Mouse (Mus musculus) kidney, postnatal 10 days (tissue): ENCODE results near the gene Hist1h2bg.
A peak's percentile ranks its signal among the peaks of the same experiment; 100 is the strongest.
"Not testable (repeated sequence)": the region's sequence is repeated elsewhere in the genome, so short reads cannot be mapped to it uniquely, and the experiment has no call there.

ENCODE experiments used
- DNase-seq: peaks from one replicate; pipeline ENCODE4 v3.0.0; 2021; ENCODE audit warnings: mixed read lengths

Hist1h2bg gene

DNA sequence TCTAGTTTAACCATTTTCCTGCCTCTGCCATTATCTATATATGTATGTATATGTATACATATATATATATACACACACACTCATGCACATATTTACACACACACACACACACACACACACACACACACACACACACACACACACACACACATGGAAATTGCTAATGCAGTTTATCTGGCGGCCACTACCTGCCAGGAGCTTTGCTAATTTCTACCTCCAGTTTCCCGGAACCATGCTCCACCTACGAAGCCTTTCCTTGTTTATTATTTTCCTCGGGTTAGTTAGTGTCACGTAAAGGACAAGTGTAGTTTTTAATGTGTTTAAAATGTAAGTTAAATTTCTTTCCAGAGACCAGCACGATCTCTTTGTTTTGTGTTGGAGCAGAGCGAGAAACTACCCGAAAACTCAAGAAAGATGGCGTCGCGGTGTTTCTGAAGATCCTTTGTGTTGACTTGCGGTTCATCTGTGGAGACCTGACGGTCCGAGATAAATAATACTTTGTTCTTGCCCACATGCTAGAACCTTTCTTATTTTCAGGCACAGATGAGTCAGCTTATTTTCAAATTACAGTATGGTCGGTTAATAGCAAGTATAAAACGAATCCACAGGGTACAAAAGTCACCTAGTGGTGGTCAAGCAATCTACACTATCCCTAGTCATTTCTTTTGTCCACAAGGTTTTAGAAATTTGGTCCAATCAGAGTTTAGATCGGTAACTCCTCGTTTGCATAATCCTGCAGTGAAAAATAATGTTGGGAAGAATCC, 8.3 kb upstream of the Hist1h2bg start:
- DNase-seq, result peak; percentile 51

DNA sequence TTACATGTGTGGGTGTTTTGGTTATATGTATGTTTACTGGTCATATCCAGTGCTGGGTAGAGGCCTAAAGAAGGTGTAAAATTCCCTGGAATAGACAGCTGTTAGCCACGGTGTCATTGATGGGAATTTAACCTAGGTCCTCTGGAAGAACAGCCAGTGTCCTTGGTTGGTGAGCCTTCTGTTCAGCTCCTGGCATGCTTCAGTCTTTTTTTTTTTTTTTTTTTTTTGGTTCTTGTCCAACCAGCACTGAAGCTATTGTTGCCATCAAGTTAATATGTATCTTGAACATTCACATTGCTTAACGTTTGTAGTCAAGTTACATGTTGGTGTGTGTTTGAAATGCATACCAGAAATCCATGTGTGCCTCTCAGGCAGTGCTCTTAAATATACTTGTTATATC, 6.7 kb upstream of the Hist1h2bg start:
- DNase-seq, result no peak

DNA sequence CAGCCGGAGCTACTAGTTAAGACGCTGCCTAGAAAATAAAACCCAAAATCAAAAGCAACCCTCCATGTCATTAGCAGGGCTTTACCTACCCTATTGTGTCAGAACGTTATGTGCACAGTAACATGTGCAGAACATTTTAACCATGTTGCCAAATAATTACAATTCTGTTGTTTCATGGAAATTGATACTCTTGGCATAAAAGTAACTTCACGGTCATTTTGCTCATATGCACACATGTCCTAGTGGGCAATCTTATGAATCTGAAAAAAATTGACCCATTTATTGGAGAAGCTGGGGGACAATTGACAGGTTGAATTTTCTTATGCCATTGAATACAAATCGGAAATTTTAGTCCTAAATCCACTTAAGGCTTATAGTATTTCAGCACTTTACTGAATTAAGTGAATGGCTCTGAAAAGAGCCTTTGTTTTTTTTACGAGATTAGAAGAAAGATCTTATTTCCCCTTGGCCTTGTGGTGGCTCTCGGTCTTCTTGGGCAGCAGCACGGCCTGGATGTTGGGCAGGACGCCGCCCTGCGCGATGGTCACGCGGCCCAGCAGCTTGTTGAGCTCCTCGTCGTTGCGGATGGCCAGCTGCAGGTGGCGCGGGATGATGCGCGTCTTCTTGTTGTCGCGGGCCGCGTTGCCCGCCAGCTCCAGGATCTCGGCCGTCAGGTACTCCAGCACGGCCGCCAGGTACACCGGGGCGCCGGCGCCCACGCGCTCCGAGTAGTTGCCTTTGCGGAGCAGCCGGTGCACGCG, 755 bp upstream of the Hist1h2bg start:
- not testable (repeated sequence) for DNase-seq

DNA sequence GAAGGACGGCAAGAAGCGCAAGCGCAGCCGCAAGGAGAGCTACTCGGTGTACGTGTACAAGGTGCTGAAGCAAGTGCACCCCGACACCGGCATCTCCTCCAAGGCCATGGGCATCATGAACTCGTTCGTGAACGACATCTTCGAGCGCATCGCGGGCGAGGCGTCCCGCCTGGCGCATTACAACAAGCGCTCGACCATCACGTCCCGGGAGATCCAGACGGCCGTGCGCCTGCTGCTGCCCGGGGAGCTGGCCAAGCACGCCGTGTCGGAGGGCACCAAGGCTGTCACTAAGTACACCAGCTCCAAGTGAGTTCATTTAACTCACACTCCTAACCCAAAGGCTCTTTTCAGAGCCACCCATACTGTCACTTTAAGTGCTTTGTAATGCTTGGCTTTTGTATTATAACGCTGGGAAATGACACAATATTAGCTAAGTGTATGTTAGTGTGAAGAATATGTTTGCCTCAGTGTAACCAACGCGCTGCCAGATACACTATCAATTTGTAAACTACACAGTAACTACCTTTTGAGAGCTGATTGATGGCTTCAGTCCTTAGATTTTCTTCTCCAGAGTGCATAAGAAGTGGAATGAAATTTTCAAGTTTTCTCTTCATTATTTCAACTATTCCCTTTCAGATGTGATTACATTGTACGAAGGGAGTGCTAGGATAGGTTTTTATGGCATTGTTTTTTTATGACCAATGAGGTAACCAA, 465 bp downstream of the Hist1h2bg start:
- DNase-seq, result not testable (repeated sequence)

DNA sequence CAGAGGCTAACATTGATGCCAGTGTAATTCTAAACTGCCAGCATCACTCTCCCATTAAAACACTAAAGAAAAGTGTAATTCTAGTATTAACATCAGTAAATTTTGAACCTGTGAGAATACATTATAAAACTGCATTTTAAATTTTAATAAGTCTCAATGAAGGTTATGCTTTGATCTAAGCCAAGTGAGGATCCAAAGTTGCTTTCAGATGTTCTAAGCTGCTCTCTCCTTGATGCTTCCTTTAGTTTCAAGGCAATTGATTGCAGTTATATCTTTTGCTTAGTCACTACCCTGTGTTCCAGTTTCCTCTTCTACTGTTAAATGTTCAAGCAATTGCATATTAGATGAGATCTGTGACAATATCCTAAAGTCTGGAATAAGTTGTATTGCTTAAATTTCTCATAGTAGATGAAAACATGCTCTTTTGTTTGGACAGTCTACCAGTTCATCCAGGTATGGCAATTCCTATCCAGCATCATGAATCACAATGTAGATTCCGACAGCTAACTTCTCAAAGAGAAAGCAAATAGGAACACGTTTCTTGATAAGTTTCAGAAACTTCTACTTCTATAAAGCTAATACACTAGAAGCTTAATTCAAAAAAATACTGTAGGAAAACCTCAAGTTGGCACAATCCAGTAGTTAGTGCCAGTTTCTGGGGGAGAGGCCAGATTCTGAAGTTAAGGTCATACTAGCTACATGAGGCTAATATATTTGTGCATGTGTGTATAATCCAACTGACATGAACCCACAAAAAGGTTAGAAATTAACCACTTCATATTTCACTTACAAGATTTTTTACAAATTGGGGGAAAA, 1.2 kb downstream of the Hist1h2bg start:
- no peak for DNase-seq

DNA sequence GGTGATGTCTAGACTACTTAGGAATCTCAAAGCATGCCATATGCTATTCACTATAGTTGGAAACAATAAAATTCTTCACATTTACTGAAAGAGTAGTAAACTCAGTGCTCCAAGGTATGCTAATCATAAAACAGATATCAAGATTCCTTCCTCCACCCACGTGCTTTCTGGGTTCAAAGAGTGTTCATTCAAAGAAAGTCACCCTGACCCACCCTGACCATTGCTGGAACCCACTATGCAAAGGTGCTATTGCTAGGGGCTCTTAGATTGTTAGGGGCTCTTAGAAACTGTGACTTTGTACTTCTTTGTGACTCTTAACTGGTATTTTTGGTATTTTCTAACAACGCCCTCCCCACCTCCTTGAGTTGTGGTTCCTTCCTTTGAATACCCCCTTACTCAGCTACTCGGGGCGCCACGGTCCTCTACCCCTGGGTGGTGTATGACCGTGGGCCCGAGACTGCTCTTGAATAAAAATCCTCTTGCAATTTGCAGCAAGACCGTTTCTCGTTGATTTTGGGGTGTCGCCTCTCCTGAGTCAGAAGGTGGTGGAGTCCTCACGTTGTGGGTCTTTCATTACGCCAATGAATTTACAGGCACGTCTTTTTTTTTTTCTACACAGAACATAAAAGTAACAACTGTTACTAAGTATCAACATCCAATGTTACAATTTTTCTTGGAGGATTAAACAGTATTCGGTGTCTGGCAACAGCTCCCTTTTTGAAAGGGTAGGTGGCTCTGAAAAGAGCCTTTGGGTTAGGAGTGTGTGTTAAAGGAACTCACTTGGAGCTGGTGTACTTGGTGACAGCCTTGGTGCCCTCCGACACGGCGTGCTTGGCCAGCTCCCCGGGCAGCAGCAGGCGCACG, 2.1 kb downstream of the Hist1h2bg start:
- DNase-seq, result not testable (repeated sequence)

DNA sequence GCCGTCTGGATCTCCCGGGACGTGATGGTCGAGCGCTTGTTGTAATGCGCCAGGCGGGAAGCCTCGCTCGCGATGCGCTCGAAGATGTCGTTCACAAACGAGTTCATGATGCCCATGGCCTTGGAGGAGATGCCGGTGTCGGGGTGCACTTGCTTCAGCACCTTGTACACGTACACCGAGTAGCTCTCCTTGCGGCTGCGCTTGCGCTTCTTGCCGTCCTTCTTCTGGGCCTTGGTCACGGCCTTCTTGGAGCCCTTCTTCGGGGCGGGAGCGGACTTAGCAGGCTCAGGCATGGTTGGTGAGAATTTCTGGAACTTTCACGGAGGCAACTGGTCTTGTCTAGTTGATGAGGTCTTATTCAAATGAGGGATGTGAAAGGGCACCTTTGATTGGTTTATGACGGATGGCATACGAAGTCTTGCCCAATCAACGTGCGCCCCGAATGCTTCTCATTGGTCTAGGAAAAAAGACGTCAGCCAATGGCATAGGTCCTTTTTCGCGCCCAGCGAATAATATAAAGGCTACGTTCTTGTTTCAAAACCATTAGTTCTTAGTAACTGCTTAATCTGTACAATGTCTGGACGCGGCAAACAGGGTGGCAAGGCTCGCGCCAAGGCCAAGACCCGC, 2.8 kb downstream of the Hist1h2bg start, which contains the start of the genes Hist1h2bf and Hist1h2ad:
Gene Hist1h2bf (minus strand): TSS at position 299 of the 627 bp plus-strand sequence.
Gene Hist1h2ad (plus strand): TSS at position 484 of the 627 bp plus-strand sequence.
- DNase-seq, result peak; percentile 93

DNA sequence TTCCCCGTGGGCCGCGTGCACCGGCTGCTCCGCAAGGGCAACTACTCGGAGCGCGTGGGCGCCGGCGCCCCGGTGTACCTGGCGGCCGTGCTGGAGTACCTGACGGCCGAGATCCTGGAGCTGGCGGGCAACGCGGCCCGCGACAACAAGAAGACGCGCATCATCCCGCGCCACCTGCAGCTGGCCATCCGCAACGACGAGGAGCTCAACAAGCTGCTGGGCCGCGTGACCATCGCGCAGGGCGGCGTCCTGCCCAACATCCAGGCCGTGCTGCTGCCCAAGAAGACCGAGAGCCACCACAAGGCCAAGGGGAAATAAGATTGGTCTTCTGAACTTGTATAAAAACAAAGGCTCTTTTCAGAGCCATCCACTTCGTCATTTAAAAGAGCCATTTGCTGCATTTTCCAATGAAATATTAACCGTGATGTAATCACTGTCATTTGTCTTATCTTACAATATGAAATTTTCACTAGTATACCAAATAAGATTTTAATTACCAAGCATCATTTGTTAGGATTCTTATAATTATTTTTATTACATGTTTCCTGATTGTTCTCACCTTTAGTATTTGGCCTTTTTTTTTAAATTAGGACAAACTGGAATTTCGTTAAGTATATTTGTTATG, 3.5 kb downstream of the Hist1h2bg start:
- DNase-seq, result not testable (repeated sequence)

DNA sequence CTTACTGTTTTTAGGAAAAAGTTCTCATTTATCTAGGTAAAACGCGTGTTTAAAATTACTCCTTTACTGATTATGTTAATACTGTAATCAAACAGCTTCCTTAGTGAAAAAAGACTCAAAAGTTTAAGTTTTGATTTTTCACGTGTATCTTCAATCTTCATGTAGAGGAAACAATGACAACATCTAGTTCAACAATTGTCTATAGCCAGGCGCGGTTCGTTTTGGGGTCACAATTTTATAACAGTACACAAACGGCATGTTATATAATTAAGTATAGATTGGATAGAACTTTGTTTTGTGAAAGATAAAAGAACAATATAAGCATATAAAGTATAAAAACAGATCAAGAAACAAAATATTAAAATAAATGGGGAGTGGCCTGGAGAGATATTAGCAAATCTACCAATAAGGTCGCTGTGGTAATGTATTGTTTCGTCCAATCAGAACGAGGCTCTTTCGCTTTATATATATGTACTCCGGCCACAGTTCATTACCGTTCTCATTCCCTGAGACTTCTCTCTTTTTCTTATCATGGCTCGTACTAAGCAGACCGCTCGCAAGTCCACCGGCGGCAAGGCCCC, 4.2 kb downstream of the Hist1h2bg start, which contains the start of gene Hist1h3d:
Gene Hist1h3d (plus strand): TSS at position 493 of the 581 bp plus-strand sequence.
- no peak for DNase-seq

DNA sequence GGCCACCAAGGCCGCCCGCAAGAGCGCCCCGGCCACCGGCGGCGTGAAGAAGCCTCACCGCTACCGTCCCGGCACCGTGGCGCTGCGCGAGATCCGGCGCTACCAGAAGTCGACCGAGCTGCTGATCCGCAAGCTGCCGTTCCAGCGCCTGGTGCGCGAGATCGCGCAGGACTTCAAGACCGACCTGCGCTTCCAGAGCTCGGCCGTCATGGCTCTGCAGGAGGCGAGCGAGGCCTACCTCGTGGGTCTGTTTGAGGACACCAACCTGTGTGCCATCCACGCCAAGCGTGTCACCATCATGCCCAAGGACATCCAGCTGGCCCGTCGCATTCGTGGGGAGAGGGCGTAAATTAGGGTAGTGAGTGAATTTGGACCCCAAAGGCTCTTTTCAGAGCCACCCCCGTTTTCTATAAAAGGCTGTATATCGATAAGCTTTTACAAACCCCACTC, 4.7 kb downstream of the Hist1h2bg start:
- not testable (repeated sequence) for DNase-seq

DNA sequence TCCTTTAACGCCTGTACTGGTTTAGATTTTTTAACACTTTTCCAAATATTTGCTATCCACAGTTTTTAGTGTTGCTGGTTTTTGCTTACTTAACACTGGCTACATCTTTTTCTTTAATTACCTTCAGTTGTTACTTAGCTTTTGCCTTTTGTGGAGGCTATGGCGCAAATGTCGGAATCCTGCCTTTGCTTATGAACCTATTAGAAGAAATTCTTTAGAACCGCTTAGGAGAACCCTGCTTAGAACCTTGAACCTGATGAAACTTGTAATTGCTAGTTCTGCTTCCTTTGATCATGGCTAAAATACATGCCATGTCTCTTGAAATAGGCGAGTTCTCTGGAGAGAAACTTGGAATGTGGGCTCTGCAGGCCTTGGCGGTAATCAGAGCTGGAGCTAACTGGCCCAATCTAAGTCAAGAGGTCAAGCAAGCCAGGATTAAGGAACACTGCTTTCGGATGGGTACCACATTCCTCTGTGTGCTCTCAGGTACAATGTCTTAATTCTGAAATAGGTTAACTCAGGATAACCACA, 5.2 kb downstream of the Hist1h2bg start:
- DNase-seq, result no peak

DNA sequence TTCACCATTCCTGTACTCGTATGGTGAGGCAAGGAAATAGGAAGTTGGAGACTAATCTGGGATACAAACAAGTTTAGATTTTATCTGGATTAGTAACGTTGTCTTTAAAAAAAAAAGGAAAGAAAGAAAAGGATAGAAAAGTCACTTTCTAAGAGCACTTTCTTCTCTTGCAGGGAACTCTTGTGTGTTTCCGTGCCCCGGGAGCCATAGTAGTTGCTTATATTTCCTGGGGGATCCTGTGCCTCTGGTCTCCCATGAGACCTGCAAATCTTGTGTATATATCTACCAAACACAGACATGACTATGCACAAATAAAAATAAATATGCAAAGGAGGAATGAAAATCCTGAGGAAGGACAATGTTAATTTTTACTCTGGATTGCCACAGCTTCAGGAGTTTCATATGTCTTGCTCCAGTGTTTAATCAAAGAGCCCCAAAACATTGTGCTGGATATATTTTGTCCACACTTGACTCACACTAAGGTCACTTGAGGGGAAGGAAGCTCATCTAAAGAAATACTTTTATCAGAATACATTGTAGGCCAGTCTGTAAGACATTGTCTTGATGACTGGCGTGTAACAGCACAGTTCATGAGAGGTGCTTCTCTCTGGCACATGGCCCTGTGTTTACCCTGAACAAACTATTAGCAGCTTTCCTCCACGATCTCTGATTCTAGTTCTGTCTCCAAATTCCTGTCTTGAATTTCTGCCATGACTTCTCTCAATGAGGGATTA, 5.9 kb downstream of the Hist1h2bg start:
- DNase-seq, result no peak

DNA sequence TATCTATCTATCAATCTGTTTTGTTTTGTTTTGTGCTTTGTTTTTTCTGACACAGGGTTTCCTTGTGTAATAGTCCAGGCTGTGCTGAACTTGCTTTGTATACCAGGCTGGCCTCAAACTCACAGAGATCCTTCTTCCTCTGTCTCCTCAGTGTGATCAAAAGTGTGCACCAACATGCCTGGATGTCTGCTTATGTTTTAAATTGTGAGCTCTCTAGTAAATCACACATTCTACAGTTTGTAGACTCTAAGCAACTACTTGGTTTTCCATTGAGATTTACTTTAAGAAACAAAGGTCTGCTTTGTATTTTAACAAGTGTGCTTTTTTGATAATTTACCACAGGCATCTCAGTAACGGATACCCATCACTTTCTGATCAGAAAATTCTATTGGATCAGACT, 6.6 kb downstream of the Hist1h2bg start:
- DNase-seq, result no peak

DNA sequence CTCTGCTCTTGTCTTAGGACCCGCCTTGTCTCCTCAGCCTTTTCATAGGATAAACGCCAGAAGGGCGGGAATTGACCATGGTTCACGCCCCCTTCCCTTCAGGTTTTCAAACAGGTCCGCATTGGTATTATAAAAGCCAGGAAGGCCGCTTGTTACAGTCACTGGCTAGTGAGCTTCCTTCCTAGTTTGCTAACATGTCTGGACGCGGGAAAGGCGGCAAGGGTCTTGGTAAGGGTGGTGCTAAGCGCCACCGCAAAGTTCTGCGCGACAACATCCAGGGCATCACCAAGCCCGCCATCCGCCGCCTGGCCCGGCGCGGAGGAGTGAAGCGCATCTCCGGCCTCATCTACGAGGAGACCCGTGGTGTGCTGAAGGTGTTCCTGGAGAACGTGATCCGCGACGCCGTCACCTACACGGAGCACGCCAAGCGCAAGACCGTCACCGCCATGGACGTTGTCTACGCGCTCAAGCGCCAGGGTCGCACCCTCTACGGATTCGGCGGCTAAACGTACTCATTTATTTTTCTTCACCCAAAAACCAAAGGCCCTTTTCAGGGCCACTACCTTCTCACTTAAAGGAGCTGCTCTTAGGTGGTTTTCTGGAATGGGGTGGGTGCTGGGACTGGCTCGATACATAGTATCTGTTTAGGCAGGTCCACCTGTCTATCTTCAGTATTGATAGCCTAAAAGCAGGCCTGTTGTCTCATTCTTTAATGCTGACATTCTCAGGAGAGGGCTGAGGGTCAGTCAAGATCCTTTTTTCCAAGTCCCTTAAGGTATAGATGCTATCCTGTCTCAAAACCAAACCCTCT, 10.4 kb downstream of the Hist1h2bg start, which contains the start of gene Hist1h4d:
Gene Hist1h4d (plus strand): TSS at position 191 of the 811 bp plus-strand sequence.
- peak; percentile 94 for DNase-seq

DNA sequence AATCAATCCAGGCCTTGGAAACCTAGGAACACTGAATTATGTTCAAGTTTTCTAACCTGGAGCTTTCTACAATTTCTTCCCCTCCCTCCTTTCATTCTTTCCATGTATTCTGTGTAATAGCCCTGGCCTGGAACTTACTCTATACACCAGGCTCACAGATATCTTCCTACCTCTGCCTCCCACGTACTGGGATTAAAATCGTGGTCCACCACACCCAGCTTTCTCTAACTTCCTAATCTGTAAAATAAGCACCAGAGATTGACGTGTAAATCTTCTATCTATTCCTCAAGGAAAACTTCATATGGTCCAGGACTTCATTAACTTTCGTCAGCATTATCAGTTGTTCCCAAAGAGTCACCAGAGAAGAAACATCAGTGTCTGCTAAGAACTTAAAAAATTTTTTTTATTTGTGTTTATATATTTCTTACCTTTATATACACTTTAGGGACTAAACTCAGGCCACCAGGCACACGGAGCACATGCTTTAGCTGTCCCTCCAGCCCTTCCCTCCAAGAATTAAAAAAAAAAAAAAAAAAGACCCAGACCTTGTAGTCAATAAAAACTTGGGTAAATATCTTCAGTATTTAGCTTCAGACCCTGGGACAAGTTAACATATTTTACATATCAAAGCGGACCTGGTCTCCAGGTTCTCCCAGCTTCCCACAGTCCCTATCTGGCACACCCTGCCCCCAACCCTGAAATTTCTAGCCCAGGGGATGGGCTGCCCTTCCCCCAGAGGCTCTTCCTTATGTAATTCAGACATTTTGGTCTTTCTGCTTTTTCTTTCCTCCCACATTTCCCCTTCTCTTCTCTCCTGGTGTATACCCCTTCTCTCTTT, 11.2 kb downstream of the Hist1h2bg start:
- no peak for DNase-seq

DNA sequence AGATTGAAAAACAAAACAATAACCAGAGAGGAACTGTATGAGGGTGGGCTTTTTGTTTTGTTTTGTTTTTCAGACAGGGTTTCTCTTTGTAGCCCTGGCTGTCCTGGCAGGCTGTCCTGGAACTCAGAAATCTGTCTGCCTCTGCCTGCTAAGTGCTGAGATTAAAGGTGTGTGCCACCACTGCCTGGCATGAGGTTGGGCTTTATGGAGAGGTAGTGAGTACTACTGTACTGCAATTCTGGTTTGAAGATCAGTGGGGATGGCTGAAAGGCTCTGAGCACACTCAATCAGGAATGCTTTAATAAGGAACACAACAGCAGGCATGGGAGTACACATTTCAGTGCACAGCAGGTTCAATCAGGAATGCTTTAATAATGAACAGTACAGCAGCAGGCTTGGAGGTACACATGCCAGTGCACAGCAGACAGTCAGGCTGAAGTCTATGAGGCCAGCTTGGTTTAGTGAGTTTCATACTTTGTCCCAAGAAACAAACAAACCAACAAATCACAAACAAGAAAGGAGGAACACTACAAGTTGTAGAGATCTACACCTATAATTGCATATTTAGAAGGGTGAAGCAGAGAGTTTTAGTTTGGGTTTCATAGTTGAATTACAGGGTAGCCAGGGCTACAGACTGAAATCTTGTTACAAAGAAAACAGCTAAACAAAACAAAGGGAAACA, 12.3 kb downstream of the Hist1h2bg start:
- DNase-seq, result no peak
